Mouse (Mus musculus) intestine, embryonic 15.5 days (tissue): ENCODE data around the gene Taldo1. TPM values are rescaled to one million over a fixed set of nuclear protein-coding genes. Genes with fewer than 3 reads are reported as not detected.

Source experiments
- ATAC-seq: fragments of 200-750 bp; cut with Nextera tagmentation; 2 replicates; pipeline ENCODE4 v1.8.0; 2017; ENCODE audit warnings: moderate TSS enrichment, moderate library complexity
- H3K27ac ChIP-seq: fragments of 300-500 bp; sonication (generic); 2 replicates; pipeline ENCODE4 v1.5.1; 2015; ENCODE audit warnings: mild to moderate bottlenecking, inconsistent platforms
- H3K27me3 ChIP-seq: fragments of 300-500 bp; sonication (generic); replicated peaks from 2 replicates; pipeline ENCODE4 v1.6.1; 2015; ENCODE audit warnings: inconsistent platforms
- H3K36me3 ChIP-seq: fragments of 300-500 bp; sonication (generic); 2 replicates; pipeline ENCODE4 v1.6.1; 2015; ENCODE audit warnings: inconsistent platforms
- H3K4me1 ChIP-seq: fragments of 300-500 bp; sonication (generic); replicated peaks from 2 replicates; pipeline ENCODE4 v1.6.1; 2015; ENCODE audit warnings: inconsistent platforms
- H3K4me2 ChIP-seq: fragments of 300-500 bp; sonication (generic); replicated peaks from 2 replicates; pipeline ENCODE4 v1.6.1; 2015; ENCODE audit warnings: mild to moderate bottlenecking, inconsistent platforms
- H3K4me3 ChIP-seq: fragments of 300-500 bp; sonication (generic); replicated peaks from 2 replicates; pipeline ENCODE4 v1.5.1; 2015; ENCODE audit warnings: inconsistent platforms
- H3K9ac ChIP-seq: fragments of 300-500 bp; sonication (generic); 2 replicates; pipeline ENCODE4 v1.6.1; 2015; ENCODE audit warnings: inconsistent platforms
- H3K9me3 ChIP-seq: fragments of 300-500 bp; sonication (generic); 2 replicates; pipeline ENCODE4 v1.6.1; 2016; ENCODE audit warnings: inconsistent platforms
- WGBS: fragments of 180-500 bp; shearing (Covaris S2); methylation state at CpG from one replicate; pipeline ENCODE4 v1.1.7; 2015; 5-methylcytosine and 5-hydroxymethylcytosine counted together
- polyA plus RNA-seq: library from polyadenylated mRNA; unstranded; fragments of >200 nt; fragmentation: Nextera tagmentation; extraction: Ambion mirVana; gene quantifications from 2 replicates; pipeline ENCODE4 v1.2.1, GENCODE M21; 2015

Gene Taldo1
- polyA plus RNA-seq, 1 experiment from 2014 or later: 458 TPM

DNA sequence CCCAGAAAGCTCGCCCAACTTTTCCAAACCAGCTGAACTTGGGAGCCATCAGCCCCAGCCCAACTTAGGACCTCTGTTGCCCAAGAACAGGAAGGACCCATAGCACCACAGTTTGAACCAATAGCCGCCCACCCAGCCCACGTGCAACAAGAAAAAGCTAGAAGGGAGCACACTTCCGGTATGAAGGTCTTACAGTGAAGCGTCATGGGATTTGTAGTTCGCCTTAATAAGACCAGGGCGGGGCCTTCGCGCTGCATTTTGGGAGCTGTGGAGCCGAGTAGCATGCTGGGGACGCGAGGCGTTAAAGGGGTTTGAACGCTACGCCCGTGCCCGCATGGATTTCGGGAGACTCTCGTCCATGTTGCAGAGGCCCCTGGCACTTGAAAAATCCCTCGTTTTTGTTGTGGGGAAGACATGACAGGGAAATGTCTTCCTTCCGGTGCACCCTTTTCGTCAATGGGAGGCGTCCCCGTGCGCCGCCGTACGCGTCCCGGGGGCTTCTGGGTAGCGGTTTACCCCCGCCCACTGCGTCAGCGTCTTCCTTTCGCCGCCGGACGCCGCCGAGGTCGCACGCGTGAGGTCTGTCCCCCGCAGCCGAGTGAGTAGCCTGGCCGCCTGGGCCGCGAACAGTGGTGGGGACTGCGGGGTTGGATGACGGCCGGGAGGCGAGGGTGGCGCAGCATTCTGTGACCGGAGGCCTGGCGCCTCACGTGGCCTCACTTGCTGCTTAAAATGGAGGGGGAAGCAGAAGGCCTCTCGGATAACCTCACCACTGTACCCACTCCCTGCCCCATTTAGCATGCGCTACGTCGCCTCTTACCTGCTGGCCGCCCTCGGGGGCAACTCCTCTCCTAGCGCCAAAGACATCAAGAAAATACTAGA, 55.4 kb downstream of the Taldo1 start, which contains the start of gene Rplp2:
TSS of gene Rplp2 (plus strand) at position 261 of the 882 bp plus-strand sequence.
- under 1% methylated on average over 63 of the region's 63 CpGs for WGBS

DNA sequence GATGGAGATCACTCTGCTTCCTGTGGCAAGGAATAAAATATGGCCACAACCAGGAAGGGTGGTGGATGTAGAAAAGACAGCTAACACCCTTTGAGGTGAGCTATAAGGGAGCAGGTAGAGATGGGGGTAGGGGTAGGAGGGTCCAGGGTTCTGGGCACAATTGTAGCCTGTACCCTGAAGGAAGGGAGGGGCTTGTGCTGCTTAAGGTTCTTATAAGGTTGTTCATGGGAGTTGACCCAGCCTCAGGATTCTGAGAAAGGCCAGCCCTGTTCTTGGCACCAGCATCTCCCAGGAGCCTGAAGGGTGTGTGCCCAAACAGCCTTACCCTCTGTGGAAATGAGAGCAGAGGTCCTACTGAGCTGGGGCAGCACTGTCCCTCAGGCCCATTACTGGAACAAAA, 59.9 kb downstream of the Taldo1 start:
- H3K27ac ChIP-seq: no peak overlapping the region
- H3K27me3 ChIP-seq: no peaks in the 10 kb centered on the region
- peaks cover 27% of the 10 kb centered on the region for H3K4me1 ChIP-seq
- no peak overlapping the region for H3K4me3 ChIP-seq
- H3K9me3 ChIP-seq: no peaks in the 10 kb centered on the region
- peaks cover 27% of the 10 kb centered on the region for H3K36me3 ChIP-seq
- no peak for ATAC-seq
- no peak overlapping the region for H3K9ac ChIP-seq
- H3K4me2 ChIP-seq: no peak overlapping the region

More for the DNA sequence above, 55.4 kb downstream of the Taldo1 start, which contains the start of gene Rplp2:
- H3K4me2 ChIP-seq: peak within 1 kb of the TSS; percentile 61
- ATAC-seq: peak; percentile 92
- H3K4me1 ChIP-seq: peaks cover 26% of the 10 kb centered on the region
- peak within 1 kb of the TSS; percentile 92 for H3K4me3 ChIP-seq
- H3K27ac ChIP-seq: peak within 1 kb of the TSS; percentile 92
- H3K9me3 ChIP-seq: no peaks in the 10 kb centered on the region
- H3K36me3 ChIP-seq: peaks cover 27% of the 10 kb centered on the region
- H3K27me3 ChIP-seq: no peaks in the 10 kb centered on the region
- H3K9ac ChIP-seq: peak within 1 kb of the TSS; percentile 96

Other genes starting within 250 kb of the Taldo1 start
- 123 and 155 TPM in 2 replicates for gene Rnh1, start 219.3 kb upstream of the Taldo1 start, polyA plus RNA-seq
- gene Hras, start 198.2 kb upstream of the Taldo1 start, polyA plus RNA-seq: 92.9 and 107 TPM in 2 replicates
- 5.1 and 5.4 TPM in 2 replicates for gene Lrrc56, start 198.0 kb upstream of the Taldo1 start, polyA plus RNA-seq
- 3.5 and 3.6 TPM in 2 replicates for gene Lmntd2, start 178.1 kb upstream of the Taldo1 start, polyA plus RNA-seq
- gene Rassf7, start 176.3 kb upstream of the Taldo1 start, polyA plus RNA-seq: 63.7 and 70.0 TPM in 2 replicates
- 61.9 and 62.1 TPM in 2 replicates for gene Phrf1, start 163.4 kb upstream of the Taldo1 start, polyA plus RNA-seq
- gene Irf7, start 125.7 kb upstream of the Taldo1 start, polyA plus RNA-seq: 5.2 and 5.7 TPM in 2 replicates
- 75.8 and 96.1 TPM in 2 replicates for gene Cdhr5, start 115.4 kb upstream of the Taldo1 start, polyA plus RNA-seq
- 203 and 260 TPM in 2 replicates for gene Sct, start 113.1 kb upstream of the Taldo1 start, polyA plus RNA-seq
- gene Drd4, start 100.2 kb upstream of the Taldo1 start, polyA plus RNA-seq: 0.35 and 0.40 TPM in 2 replicates
- gene Deaf1, start 64.5 kb upstream of the Taldo1 start, polyA plus RNA-seq: 63.1 and 63.5 TPM in 2 replicates
- 35.1 and 35.6 TPM in 2 replicates for gene Tmem80, start 64.5 kb upstream of the Taldo1 start, polyA plus RNA-seq
- gene Eps8l2, start 53.3 kb upstream of the Taldo1 start, polyA plus RNA-seq: 117 and 133 TPM in 2 replicates
- 47.4 and 49.2 TPM in 2 replicates for gene Gatd1, start 21.9 kb downstream of the Taldo1 start, polyA plus RNA-seq
- 3.8 and 3.9 TPM in 2 replicates for gene Cend1, start 37.3 kb downstream of the Taldo1 start, polyA plus RNA-seq
- 28.5 and 33.1 TPM in 2 replicates for gene Slc25a22, start 45.7 kb downstream of the Taldo1 start, polyA plus RNA-seq
- gene Pidd1, start 51.8 kb downstream of the Taldo1 start, polyA plus RNA-seq: 7.6 and 9.6 TPM in 2 replicates
- 1,378 and 1,526 TPM in 2 replicates for gene Rplp2, start 55.2 kb downstream of the Taldo1 start, polyA plus RNA-seq
- gene Pnpla2, start 63.0 kb downstream of the Taldo1 start, polyA plus RNA-seq: 35.1 and 38.1 TPM in 2 replicates
- 16.5 and 22.0 TPM in 2 replicates for gene Cracr2b, start 68.9 kb downstream of the Taldo1 start, polyA plus RNA-seq
- gene Cd151, start 75.2 kb downstream of the Taldo1 start, polyA plus RNA-seq: 21.5 and 25.5 TPM in 2 replicates
- 57.9 and 61.9 TPM in 2 replicates for gene Polr2l, start 82.9 kb downstream of the Taldo1 start, polyA plus RNA-seq
- gene Tspan4, start 83.0 kb downstream of the Taldo1 start, polyA plus RNA-seq: 60.7 and 67.8 TPM in 2 replicates
- gene Chid1, start 147.7 kb downstream of the Taldo1 start, polyA plus RNA-seq: 52.6 and 62.3 TPM in 2 replicates
- gene Ap2a2, start 170.0 kb downstream of the Taldo1 start, polyA plus RNA-seq: 79.1 and 84.1 TPM in 2 replicates